Mouse (Mus musculus) left cerebral cortex, adult 2 months (tissue): ENCODE data around the gene Aqp5. TPM values are rescaled to one million over a fixed set of nuclear protein-coding genes. Genes with fewer than 3 reads are reported as not detected.

ENCODE experiments used
- DNase-seq, 2 experiments: peaks; one replicate each; pipeline ENCODE4 v3.0.0; 2021 to 2022; ENCODE audit warnings: low spot score in 2 of 2, mixed read lengths in 1 of 2; ENCODE audit errors: extremely low spot score in 1 of 2
- H3K27ac ChIP-seq: fragments of 200-600 bp; 2 replicates; pipeline ENCODE4 v1.8.1; 2022
- H3K4me3 ChIP-seq: fragments of 200-600 bp; 2 replicates; pipeline ENCODE4 v1.8.1; 2022
- CTCF ChIP-seq: fragments of 200-600 bp; IDR thresholded peaks from 2 replicates; pipeline ENCODE4 v1.8.1; 2022; ENCODE audit warnings: antibody characterized with exemption, mild to moderate bottlenecking, moderate library complexity
- intact Hi-C: fragments of 180-260 bp; cut with DNase I; formaldehyde crosslinking; loops from one replicate; pipeline ENCODE4 v1.15.1; 2025
- total RNA-seq, 2 experiments: library from RNA; stranded (reverse); gene quantifications; 2 replicates each; pipeline ENCODE4 v1.2.3; 2021

Gene Aqp5
- total RNA-seq, 2 experiments from 2014 or later = 0.59 to 0.79 TPM

- Histone ChIP-seq H3K27ac (no peak overlapping the region), H3K4me3 (no peak overlapping the region)
- intact Hi-C loops = no loop called here
- no peak for DNase-seq
- TF ChIP-seq CTCF = no peak
Measured at GRCm38 (mm10) chr15:99614273-99614672, 23.7 kb downstream of the Aqp5 start.

- TF ChIP-seq CTCF = no peak
- DNase-seq = no peak
- no peak overlapping the region for H3K4me3 ChIP-seq
- H3K27ac ChIP-seq = no peak overlapping the region
- intact Hi-C loops = no loop called here
Measured at GRCm38 (mm10) chr15:99614753-99615152, 24.2 kb downstream of the Aqp5 start.

- no peak overlapping the region for H3K27ac ChIP-seq
- DNase-seq = no peak
Measured at GRCm38 (mm10) chr15:99615246-99615645, 24.7 kb downstream of the Aqp5 start.

GRCm38 (mm10) chr15:99618595-99618994 lies 28.0 kb downstream of the Aqp5 start:
- no peak for DNase-seq
- no peak for TF ChIP-seq CTCF
- intact Hi-C loops = no loop called here
- Histone ChIP-seq H3K4me3 (no peak overlapping the region), H3K27ac (no peak overlapping the region)

More at GRCm38 (mm10) chr15:99615246-99615645, 24.7 kb downstream of the Aqp5 start:
- TF ChIP-seq CTCF = no peak
- intact Hi-C loops = no loop called here
- H3K4me3 ChIP-seq = no peak overlapping the region

GRCm38 (mm10) chr15:99619821-99620220 lies 29.2 kb downstream of the Aqp5 start:
- no peak for TF ChIP-seq CTCF
- Histone ChIP-seq H3K4me3 (no peak overlapping the region), H3K27ac (no peak overlapping the region)
- intact Hi-C loops = no loop called here
- DNase-seq = no peak

GRCm38 (mm10) chr15:99622063-99622462 lies 31.5 kb downstream of the Aqp5 start:
- no peak for DNase-seq
- no peak overlapping the region for H3K27ac ChIP-seq
- intact Hi-C loops = no loop called here
- H3K4me3 ChIP-seq = no peak overlapping the region
- TF ChIP-seq CTCF = no peak

GRCm38 (mm10) chr15:99631618-99632017 lies 41.0 kb downstream of the Aqp5 start:
- Histone ChIP-seq H3K27ac (no peak overlapping the region), H3K4me3 (no peak overlapping the region)
- peak; percentile 36 for TF ChIP-seq CTCF
- intact Hi-C loops = no loop called here
- no peak for DNase-seq

- H3K27ac ChIP-seq = no peak overlapping the region
- intact Hi-C loops = no loop called here
- no peak for TF ChIP-seq CTCF
- no peak for DNase-seq
- H3K4me3 ChIP-seq = no peak overlapping the region
Measured at GRCm38 (mm10) chr15:99634702-99635101, 44.1 kb downstream of the Aqp5 start.

GRCm38 (mm10) chr15:99637405-99638123 lies 47.0 kb downstream of the Aqp5 start:
- no peak for TF ChIP-seq CTCF
- no peak overlapping the region for H3K4me3 ChIP-seq
- H3K27ac ChIP-seq = no peak overlapping the region
- no peak for DNase-seq
- intact Hi-C loops = no loop called here

- TF ChIP-seq CTCF = no peak
- no peak overlapping the region for H3K27ac ChIP-seq
- intact Hi-C loops = no loop called here
- no peak overlapping the region for H3K4me3 ChIP-seq
- no peak for DNase-seq
Measured at GRCm38 (mm10) chr15:99638124-99638485, 47.5 kb downstream of the Aqp5 start.

- TF ChIP-seq CTCF = no peak
- DNase-seq = no peak
- Histone ChIP-seq H3K4me3 (no peak overlapping the region), H3K27ac (no peak overlapping the region)
- intact Hi-C loops = no loop called here
Measured at GRCm38 (mm10) chr15:99642622-99643021, 52.0 kb downstream of the Aqp5 start.

GRCm38 (mm10) chr15:99643832-99644231 lies 53.2 kb downstream of the Aqp5 start:
- no peak for DNase-seq
- Histone ChIP-seq H3K4me3 (no peak overlapping the region), H3K27ac (no peak overlapping the region)
- TF ChIP-seq CTCF = no peak
- intact Hi-C loops = no loop called here

Other genes starting within 250 kb of the Aqp5 start
- gene Fmnl3, start 220.3 kb upstream of the Aqp5 start, total RNA-seq = 10 to 100 TPM in 1 of 2 experiments, 1 to 10 TPM in 1; 10.0 to 11.4 TPM
- gene Tmbim6, start 197.9 kb upstream of the Aqp5 start, total RNA-seq = 100 to 1,000 TPM; 332 to 333 TPM
- gene Nckap5l, start 133.0 kb upstream of the Aqp5 start, total RNA-seq = 10 to 100 TPM; 19.2 to 21.3 TPM
- 1 to 10 TPM; 3.7 to 5.4 TPM for gene Bcdin3d, start 116.1 kb upstream of the Aqp5 start, total RNA-seq
- 100 to 1,000 TPM; 421 to 422 TPM for gene Faim2, start 62.6 kb upstream of the Aqp5 start, total RNA-seq
- gene Aqp2, start 11.7 kb upstream of the Aqp5 start, total RNA-seq = under 1 TPM in 1 of 2 experiments, not detected in 1; 0.25 TPM
- gene Aqp6, start 10.6 kb downstream of the Aqp5 start, total RNA-seq = under 1 TPM; 0.61 to 0.70 TPM
- 10 to 100 TPM in 1 of 2 experiments, 1 to 10 TPM in 1; 8.0 to 10.6 TPM for gene Racgap1, start 60.9 kb downstream of the Aqp5 start, total RNA-seq
- gene Asic1, start 79.6 kb downstream of the Aqp5 start, total RNA-seq = 10 to 100 TPM; 66.7 to 81.0 TPM
- gene Smarcd1, start 111.3 kb downstream of the Aqp5 start, total RNA-seq = 100 to 1,000 TPM; 157 to 163 TPM
- 10 to 100 TPM in 1 of 2 experiments, 1 to 10 TPM in 1; 5.3 to 11.7 TPM for gene Gm17349, start 114.7 kb downstream of the Aqp5 start, total RNA-seq
- 100 to 1,000 TPM in 1 of 2 experiments, 10 to 100 TPM in 1; 90.7 to 100 TPM for gene Gpd1, start 126.7 kb downstream of the Aqp5 start, total RNA-seq
- 100 to 1,000 TPM; 113 to 123 TPM for gene Cox14, start 134.8 kb downstream of the Aqp5 start, total RNA-seq
- 10 to 100 TPM; 32.3 to 34.7 TPM for gene Cers5, start 182.1 kb downstream of the Aqp5 start, total RNA-seq